Mouse (Mus musculus) liver, embryonic 16.5 days (tissue): Measurements from ENCODE around the gene Vmn2r24. TPM values are rescaled to one million over a fixed set of nuclear protein-coding genes. Genes with fewer than 3 reads are reported as not detected.
"Not testable (repeated sequence)": the region's sequence is repeated elsewhere in the genome, so short reads cannot be mapped to it uniquely, and the experiment has no call there.

ENCODE experiments used
- ATAC-seq: fragments of 200-750 bp; cut with Nextera tagmentation; 2 replicates; pipeline ENCODE4 v1.8.0; 2017; ENCODE audit warnings: low read depth, mild to moderate bottlenecking, moderate number of reproducible peaks, moderate library complexity
- H3K27ac ChIP-seq: fragments of 300-500 bp; sonication (generic); 2 replicates; pipeline ENCODE4 v1.5.1; 2014; ENCODE audit warnings: mild to moderate bottlenecking, low read length
- H3K27me3 ChIP-seq: fragments of 300-500 bp; sonication (generic); 2 replicates; pipeline ENCODE4 v1.6.1; 2014; ENCODE audit warnings: low read depth, low read length, mixed read lengths; ENCODE audit not compliant: control insufficient read depth, insufficient read depth
- H3K36me3 ChIP-seq: fragments of 300-500 bp; sonication (generic); 2 replicates; pipeline ENCODE4 v1.6.1; 2014; ENCODE audit warnings: mild to moderate bottlenecking; ENCODE audit not compliant: control insufficient read depth, insufficient read depth
- H3K4me1 ChIP-seq: fragments of 300-500 bp; sonication (generic); 2 replicates; pipeline ENCODE4 v1.6.1; 2014; ENCODE audit warnings: low read depth, low read length, mixed read lengths; ENCODE audit not compliant: control insufficient read depth
- H3K4me2 ChIP-seq: fragments of 300-500 bp; sonication (generic); 2 replicates; pipeline ENCODE4 v1.6.1; 2014; ENCODE audit warnings: low read depth, low read length, mixed read lengths
- H3K4me3 ChIP-seq: fragments of 300-500 bp; sonication (generic); 2 replicates; pipeline ENCODE4 v1.5.1; 2014; ENCODE audit warnings: low read depth, mild to moderate bottlenecking, low read length
- H3K9ac ChIP-seq: fragments of 300-500 bp; sonication (generic); 2 replicates; pipeline ENCODE4 v1.6.1; 2014; ENCODE audit warnings: low read depth, low read length
- H3K9me3 ChIP-seq: fragments of 300-500 bp; sonication (generic); replicated peaks from 2 replicates; pipeline ENCODE4 v1.6.1; 2016; ENCODE audit warnings: low read length; ENCODE audit not compliant: control insufficient read depth
- WGBS: fragments of 180-500 bp; shearing (Covaris S2); extraction: QIAGEN DNeasy Blood & Tissue Kit; methylation state at CpG from one replicate; pipeline ENCODE4 v1.1.7; 2014; ENCODE audit not compliant: insufficient replicate concordance; 5-methylcytosine and 5-hydroxymethylcytosine counted together
- polyA plus RNA-seq: library from polyadenylated mRNA; unstranded; fragments of >200 nt; fragmentation: Nextera tagmentation; extraction: Ambion mirVana; gene quantifications from 2 replicates; pipeline ENCODE4 v1.2.1, GENCODE M21; 2015

Vmn2r24 gene
- polyA plus RNA-seq, result not detected in 2 replicates

- Histone ChIP-seq H3K4me2 (no peak within 1 kb of the TSS), H3K4me3 (no peak within 1 kb of the TSS), H3K27ac (no peak within 1 kb of the TSS), H3K9me3 (no peaks in the 10 kb centered on the region), H3K36me3 (no peaks in the 10 kb centered on the region), H3K4me1 (no peaks in the 10 kb centered on the region), H3K9ac (no peak within 1 kb of the TSS), H3K27me3 (no peaks in the 10 kb centered on the region)
- ATAC-seq, result no peak
- 43% methylated on average over 1 of the region's 1 CpGs for WGBS
Measured at GRCm38 (mm10) chr6:123778579-123778978, at the start of gene Vmn2r24. Vmn2r24 (plus strand) TSS chr6:123778879.

- WGBS, result 56% methylated on average over 3 of the region's 3 CpGs
- H3K27ac ChIP-seq, result no peak overlapping the region
- H3K4me2 ChIP-seq, result no peak overlapping the region
- no peak overlapping the region for H3K9ac ChIP-seq
- H3K27me3 ChIP-seq, result no peaks in the 10 kb centered on the region
- H3K4me3 ChIP-seq, result no peak overlapping the region
- no peaks in the 10 kb centered on the region for H3K36me3 ChIP-seq
- no peak for ATAC-seq
- no peaks in the 10 kb centered on the region for H3K9me3 ChIP-seq
- no peaks in the 10 kb centered on the region for H3K4me1 ChIP-seq
Measured at GRCm38 (mm10) chr6:123770031-123770430, 8.6 kb upstream of the Vmn2r24 start.

- WGBS, result 55% methylated on average over 2 of the region's 2 CpGs
- ATAC-seq, result no peak
- Histone ChIP-seq H3K4me3 (no peak overlapping the region), H3K4me2 (no peak overlapping the region), H3K9ac (no peak overlapping the region), H3K27ac (no peak overlapping the region), H3K36me3 (no peaks in the 10 kb centered on the region), H3K27me3 (no peaks in the 10 kb centered on the region), H3K9me3 (no peaks in the 10 kb centered on the region), H3K4me1 (no peaks in the 10 kb centered on the region)
Measured at GRCm38 (mm10) chr6:123784857-123785256, 6.2 kb downstream of the Vmn2r24 start.

GRCm38 (mm10) chr6:123793746-123794145, 15.1 kb downstream of the Vmn2r24 start:
- H3K4me3 ChIP-seq, result no peak overlapping the region
- WGBS, result 36% methylated on average over 9 of the region's 9 CpGs
- no peak overlapping the region for H3K27ac ChIP-seq
- H3K9me3 ChIP-seq, result no peaks in the 10 kb centered on the region
- no peak overlapping the region for H3K9ac ChIP-seq
- H3K4me1 ChIP-seq, result no peaks in the 10 kb centered on the region
- ATAC-seq, result no peak
- H3K27me3 ChIP-seq, result no peaks in the 10 kb centered on the region
- H3K36me3 ChIP-seq, result no peaks in the 10 kb centered on the region
- H3K4me2 ChIP-seq, result no peak overlapping the region

GRCm38 (mm10) chr6:123810291-123810690, 31.6 kb downstream of the Vmn2r24 start:
- not testable (repeated sequence) for ATAC-seq, H3K27ac ChIP-seq, H3K4me3 ChIP-seq, H3K27me3 ChIP-seq, H3K9me3 ChIP-seq, H3K4me1 ChIP-seq, H3K36me3 ChIP-seq, H3K4me2 ChIP-seq, H3K9ac ChIP-seq

GRCm38 (mm10) chr6:123819951-123820350, 41.3 kb downstream of the Vmn2r24 start:
- no peak overlapping the region for H3K27ac ChIP-seq
- WGBS, result 57% methylated on average over 8 of the region's 8 CpGs
- no peak for ATAC-seq
- no peaks in the 10 kb centered on the region for H3K27me3 ChIP-seq
- H3K9me3 ChIP-seq, result peaks cover 2% of the 10 kb centered on the region; the same call in 1 of the 2 replicates
- H3K36me3 ChIP-seq, result no peaks in the 10 kb centered on the region
- no peaks in the 10 kb centered on the region for H3K4me1 ChIP-seq
- no peak overlapping the region for H3K4me2 ChIP-seq
- no peak overlapping the region for H3K4me3 ChIP-seq
- no peak overlapping the region for H3K9ac ChIP-seq

- not testable (repeated sequence) for H3K4me1 ChIP-seq, H3K4me3 ChIP-seq, ATAC-seq, H3K27ac ChIP-seq, H3K4me2 ChIP-seq, H3K9ac ChIP-seq, H3K27me3 ChIP-seq, H3K9me3 ChIP-seq, H3K36me3 ChIP-seq
- WGBS, result 35% methylated on average over 2 of the region's 2 CpGs
Measured at GRCm38 (mm10) chr6:123853363-123853762, 74.7 kb downstream of the Vmn2r24 start, which contains the start of gene Vmn2r25. Vmn2r25 (minus strand) TSS chr6:123853463.

Other genes with a start within 250 kb of the Vmn2r24 start
- gene Vmn2r21, start 245.5 kb upstream of the Vmn2r24 start, polyA plus RNA-seq, result not detected in 2 replicates
- not detected in 2 replicates for gene Vmn2r22, start 128.2 kb upstream of the Vmn2r24 start, polyA plus RNA-seq
- not detected in 2 replicates for gene Vmn2r23, start 76.2 kb upstream of the Vmn2r24 start, polyA plus RNA-seq
- not detected in 2 replicates for gene Vmn2r25, start 74.6 kb downstream of the Vmn2r24 start, polyA plus RNA-seq
- gene Vmn2r26, start 245.7 kb downstream of the Vmn2r24 start, polyA plus RNA-seq, result not detected in 2 replicates